Comparison of ENCODE assay signal across 15 mouse cellular contexts in genomic region chr4:41671500-41671899, GRCm38 (mm10). TPM values are rescaled to one million over a fixed set of nuclear protein-coding genes. Genes with fewer than 3 reads are reported as not detected.
DNase-seq lines count a peak whose midpoint lies in the region; ATAC-seq and TF ChIP-seq lines count a peak whose summit lies in the region.
"Had no signal": no experiment of that assay in that cellular context is flagged by ENCODE, and none has a peak within 500 bp of the region (broad histone marks: within the 10 kb centered on the region; RNA-seq: fewer than 3 reads in every experiment).

No protein-coding gene starts in this region.

- no peak overlapping the region for H3K4me3 ChIP-seq in hindbrain, embryonic 11.5 days (ENCODE audit: low read depth, low read length)
- H3K4me3 ChIP-seq in hindbrain, postnatal 0 days (ENCODE audit: low read length), result no peak overlapping the region
- H3K4me3 ChIP-seq in embryonic facial prominence, embryonic 10.5 days, result no peak overlapping the region
- no peak overlapping the region for H3K4me3 ChIP-seq in forebrain, embryonic 14.5 days (ENCODE audit: low read depth, low read length)
- no peak overlapping the region for H3K4me3 ChIP-seq in midbrain, embryonic 13.5 days (replicated peaks)
- H3K4me3 ChIP-seq in layer of hippocampus, adult 2 months, result no peak overlapping the region
- H3K4me3 ChIP-seq: left cerebral cortex, adult 2 months had no signal

- peaks cover 23% of the 10 kb centered on the region for H3K4me1 ChIP-seq in hindbrain, embryonic 11.5 days (replicated peaks; ENCODE audit: control insufficient read depth, insufficient read depth, low read length)
- H3K4me1 ChIP-seq in hindbrain, postnatal 0 days (ENCODE audit: insufficient read depth, low read length), result peaks cover 25% of the 10 kb centered on the region
- H3K4me1 ChIP-seq in embryonic facial prominence, embryonic 10.5 days, result peaks cover 57% of the 10 kb centered on the region
- peaks cover 44% of the 10 kb centered on the region for H3K4me1 ChIP-seq in forebrain, embryonic 14.5 days (ENCODE audit: control insufficient read depth, insufficient read depth, low read length)
- peaks cover 67% of the 10 kb centered on the region for H3K4me1 ChIP-seq in midbrain, embryonic 13.5 days (replicated peaks)

- H3K9me3 ChIP-seq in hindbrain, embryonic 11.5 days (ENCODE audit: control insufficient read depth, low read length), result no peaks in the 10 kb centered on the region
- H3K9me3 ChIP-seq in hindbrain, postnatal 0 days (ENCODE audit: low read length), result no peaks in the 10 kb centered on the region
- H3K9me3 ChIP-seq in embryonic facial prominence, embryonic 10.5 days, result no peaks in the 10 kb centered on the region
- H3K9me3 ChIP-seq in forebrain, embryonic 14.5 days (replicated peaks; ENCODE audit: control insufficient read depth, low read length), result no peaks in the 10 kb centered on the region
- no peaks in the 10 kb centered on the region for H3K9me3 ChIP-seq in midbrain, embryonic 13.5 days

- H3K36me3 ChIP-seq in hindbrain, embryonic 11.5 days (ENCODE audit: control insufficient read depth, insufficient read depth, low read length), result peaks cover 4% of the 10 kb centered on the region; the same call in 1 of the 2 replicates
- peaks cover 9% of the 10 kb centered on the region for H3K36me3 ChIP-seq in hindbrain, postnatal 0 days (ENCODE audit: insufficient read depth, low read length)
- peaks cover 43% of the 10 kb centered on the region for H3K36me3 ChIP-seq in embryonic facial prominence, embryonic 10.5 days (replicated peaks)
- H3K36me3 ChIP-seq in forebrain, embryonic 14.5 days (ENCODE audit: control insufficient read depth, insufficient read depth, low read length), result peaks cover 38% of the 10 kb centered on the region
- H3K36me3 ChIP-seq in midbrain, embryonic 13.5 days, result peaks cover 20% of the 10 kb centered on the region

- 52% methylated on average over 5 of the region's 5 CpGs for WGBS in hindbrain, embryonic 11.5 days
- WGBS in hindbrain, postnatal 0 days, result 42% methylated on average over 5 of the region's 5 CpGs
- 49% methylated on average over 5 of the region's 5 CpGs for WGBS in embryonic facial prominence, embryonic 10.5 days
- WGBS in forebrain, embryonic 14.5 days, result 10% methylated on average over 5 of the region's 5 CpGs
- 39% methylated on average over 5 of the region's 5 CpGs for WGBS in midbrain, embryonic 13.5 days

- no peak overlapping the region for H3K4me2 ChIP-seq in hindbrain, embryonic 11.5 days (replicated peaks; ENCODE audit: low read depth, low read length)
- no peak overlapping the region for H3K4me2 ChIP-seq in hindbrain, postnatal 0 days (ENCODE audit: low read depth, low read length)
- peak overlapping the region; percentile 29; the same call in 1 of the 2 replicates for H3K4me2 ChIP-seq in forebrain, embryonic 14.5 days (ENCODE audit: low read length)
- peak overlapping the region; percentile 26; the same call in 1 of the 2 replicates for H3K4me2 ChIP-seq in midbrain, embryonic 13.5 days (replicated peaks)

- no peak for ATAC-seq in hindbrain, embryonic 11.5 days (ENCODE audit: low FRiP score)
- no peak for ATAC-seq in hindbrain, postnatal 0 days
- ATAC-seq in forebrain, embryonic 14.5 days, result peak; percentile 29
- ATAC-seq in midbrain, embryonic 13.5 days, result no peak; the same call in none of the 2 replicates

- H3K27ac ChIP-seq in hindbrain, embryonic 11.5 days (ENCODE audit: low read depth, low read length), result peak overlapping the region; percentile 75; the same call in 1 of the 2 replicates
- H3K27ac ChIP-seq in hindbrain, postnatal 0 days, result no peak overlapping the region
- peak overlapping the region; percentile 72 for H3K27ac ChIP-seq in embryonic facial prominence, embryonic 10.5 days (replicated peaks)
- H3K27ac ChIP-seq in forebrain, embryonic 14.5 days (ENCODE audit: low read depth, low read length), result peak overlapping the region; percentile 78
- peak overlapping the region; percentile 86 for H3K27ac ChIP-seq in midbrain, embryonic 13.5 days
- H3K27ac ChIP-seq in layer of hippocampus, adult 2 months, result no peak overlapping the region; the same call in 1 of the 2 replicates
- H3K27ac ChIP-seq: left cerebral cortex, adult 2 months had no signal

- no peak for TF ChIP-seq CTCF in hindbrain, postnatal 0 days (IDR thresholded peaks at IDR 0.05; ENCODE audit: low read depth)
- no peak for TF ChIP-seq CTCF in layer of hippocampus, adult 2 months (conservative IDR thresholded peaks at IDR 0.05)

- DNase-seq in hindbrain, embryonic 11.5 days (ENCODE audit: low spot score), result no peak
- no peak for DNase-seq in hindbrain, postnatal 0 days (ENCODE audit: low spot score)
- no peak for DNase-seq in embryonic facial prominence, embryonic 10.5 days (ENCODE audit: low spot score)
- DNase-seq in forebrain, embryonic 14.5 days (ENCODE audit: low spot score), result no peak
- no peak for DNase-seq in adipocyte (ENCODE audit: low spot score)
- DNase-seq in layer of hippocampus, adult 2 months (ENCODE audit: low spot score in 2 of 2), result no peak
- DNase-seq: adrenal gland, postnatal 10 days; B cell, adult 2 months; cerebellum, postnatal 25 days; liver; lung, embryonic 14.5 days had no signal

- H3K27me3 ChIP-seq in hindbrain, embryonic 11.5 days (ENCODE audit: control insufficient read depth, insufficient read depth, low read length), result no peaks in the 10 kb centered on the region
- H3K27me3 ChIP-seq in hindbrain, postnatal 0 days (ENCODE audit: insufficient read depth, low read length), result no peaks in the 10 kb centered on the region
- peaks cover 73% of the 10 kb centered on the region for H3K27me3 ChIP-seq in embryonic facial prominence, embryonic 10.5 days (replicated peaks; ENCODE audit: low read depth, poor library complexity, severe bottlenecking)
- H3K27me3 ChIP-seq in forebrain, embryonic 14.5 days (replicated peaks; ENCODE audit: control insufficient read depth, insufficient read depth, low read length), result no peaks in the 10 kb centered on the region
- H3K27me3 ChIP-seq in midbrain, embryonic 13.5 days, result no peaks in the 10 kb centered on the region

- no peak overlapping the region for H3K9ac ChIP-seq in hindbrain, embryonic 11.5 days (ENCODE audit: low read depth, low read length)
- no peak overlapping the region for H3K9ac ChIP-seq in hindbrain, postnatal 0 days (replicated peaks; ENCODE audit: low read length)
- peak overlapping the region; percentile 41; the same call in 1 of the 2 replicates for H3K9ac ChIP-seq in forebrain, embryonic 14.5 days (ENCODE audit: low read length)
- 0 out of 2 replicates have a peak overlapping the region, but pooled peaks have one; percentile 53 for H3K9ac ChIP-seq in midbrain, embryonic 13.5 days (replicated peaks)
- H3K9ac ChIP-seq: lung, embryonic 14.5 days had no signal

RNA-seq across cellular contexts. Expression of gene Cntfr, which starts 25.4 kb away (rescaled TPM):
- 27.8 and 29.5 TPM in 2 replicates for polyA plus RNA-seq in hindbrain, embryonic 11.5 days (2014; fragmentation: Nextera tagmentation; extraction: Ambion mirVana)
- 59.3 and 61.9 TPM in 2 replicates for total RNA-seq in hindbrain, postnatal 0 days (2014; rRNA removed)
- 18.5 and 22.1 TPM in 2 replicates for polyA plus RNA-seq in hindbrain, postnatal 0 days (2015; fragmentation: Nextera tagmentation; extraction: Ambion mirVana)
- 8.6 and 11.1 TPM in 2 replicates for polyA plus RNA-seq in embryonic facial prominence, embryonic 10.5 days (2016; fragmentation: Nextera tagmentation; extraction: Ambion mirVana)
- polyA plus RNA-seq in forebrain, embryonic 14.5 days (2014; fragmentation: Nextera tagmentation; extraction: Ambion mirVana), result 12.6 and 12.7 TPM in 2 replicates
- polyA plus RNA-seq in midbrain, embryonic 13.5 days (2015; fragmentation: Nextera tagmentation; extraction: Ambion mirVana), result 27.6 and 32.7 TPM in 2 replicates
- 10 to 100 TPM; 96.5 to 98.8 TPM for total RNA-seq in layer of hippocampus, adult 2 months (2021)
- total RNA-seq: granulocyte monocyte progenitor cell, adult 5-6 weeks; megakaryocyte progenitor cell, adult 5-6 weeks had no signal

RNA-seq across cellular contexts. Expression of gene Il11ra1, which starts 28.3 kb away (rescaled TPM):
- polyA plus RNA-seq in hindbrain, embryonic 11.5 days (2014; fragmentation: Nextera tagmentation; extraction: Ambion mirVana), result 83.7 TPM in 2 replicates
- 24.4 and 41.9 TPM in 2 replicates for total RNA-seq in hindbrain, postnatal 0 days (2014; rRNA removed)
- 47.4 and 49.8 TPM in 2 replicates for polyA plus RNA-seq in hindbrain, postnatal 0 days (2015; fragmentation: Nextera tagmentation; extraction: Ambion mirVana)
- 146 and 188 TPM in 2 replicates for polyA plus RNA-seq in embryonic facial prominence, embryonic 10.5 days (2016; fragmentation: Nextera tagmentation; extraction: Ambion mirVana)
- polyA plus RNA-seq in forebrain, embryonic 14.5 days (2014; fragmentation: Nextera tagmentation; extraction: Ambion mirVana), result 23.9 and 24.3 TPM in 2 replicates
- 34.0 and 34.9 TPM in 2 replicates for polyA plus RNA-seq in midbrain, embryonic 13.5 days (2015; fragmentation: Nextera tagmentation; extraction: Ambion mirVana)
- 10 to 100 TPM; 39.1 to 43.3 TPM for total RNA-seq in layer of hippocampus, adult 2 months (2021)

RNA-seq across cellular contexts. Expression of gene Enho, which starts 31.4 kb away (rescaled TPM):
- 42.4 and 42.7 TPM in 2 replicates for polyA plus RNA-seq in hindbrain, embryonic 11.5 days (2014; fragmentation: Nextera tagmentation; extraction: Ambion mirVana)
- total RNA-seq in hindbrain, postnatal 0 days (2014; rRNA removed), result 179 and 205 TPM in 2 replicates
- 139 and 141 TPM in 2 replicates for polyA plus RNA-seq in hindbrain, postnatal 0 days (2015; fragmentation: Nextera tagmentation; extraction: Ambion mirVana)
- 19.3 and 19.8 TPM in 2 replicates for polyA plus RNA-seq in embryonic facial prominence, embryonic 10.5 days (2016; fragmentation: Nextera tagmentation; extraction: Ambion mirVana)
- polyA plus RNA-seq in forebrain, embryonic 14.5 days (2014; fragmentation: Nextera tagmentation; extraction: Ambion mirVana), result 64.7 and 73.9 TPM in 2 replicates
- polyA plus RNA-seq in midbrain, embryonic 13.5 days (2015; fragmentation: Nextera tagmentation; extraction: Ambion mirVana), result 81.6 and 92.1 TPM in 2 replicates
- 10 to 100 TPM; 59.7 to 62.0 TPM for total RNA-seq in layer of hippocampus, adult 2 months (2021)
- total RNA-seq: granulocyte monocyte progenitor cell, adult 5-6 weeks; megakaryocyte progenitor cell, adult 5-6 weeks had no signal

RNA-seq across cellular contexts. Expression of gene Rpp25l, which starts 41.8 kb away (rescaled TPM):
- polyA plus RNA-seq in hindbrain, embryonic 11.5 days (2014; fragmentation: Nextera tagmentation; extraction: Ambion mirVana), result 80.0 and 84.1 TPM in 2 replicates
- total RNA-seq in hindbrain, postnatal 0 days (2014; rRNA removed), result 35.0 and 42.2 TPM in 2 replicates
- polyA plus RNA-seq in hindbrain, postnatal 0 days (2015; fragmentation: Nextera tagmentation; extraction: Ambion mirVana), result 47.3 and 48.3 TPM in 2 replicates
- polyA plus RNA-seq in embryonic facial prominence, embryonic 10.5 days (2016; fragmentation: Nextera tagmentation; extraction: Ambion mirVana), result 91.2 and 91.9 TPM in 2 replicates
- 72.2 and 83.3 TPM in 2 replicates for polyA plus RNA-seq in forebrain, embryonic 14.5 days (2014; fragmentation: Nextera tagmentation; extraction: Ambion mirVana)
- polyA plus RNA-seq in midbrain, embryonic 13.5 days (2015; fragmentation: Nextera tagmentation; extraction: Ambion mirVana), result 63.9 and 67.4 TPM in 2 replicates
- 10 to 100 TPM; 29.4 to 31.0 TPM for total RNA-seq in layer of hippocampus, adult 2 months (2021)

RNA-seq across cellular contexts. Expression of gene Dctn3, which starts 51.5 kb away (rescaled TPM):
- polyA plus RNA-seq in hindbrain, embryonic 11.5 days (2014; fragmentation: Nextera tagmentation; extraction: Ambion mirVana), result 187 and 192 TPM in 2 replicates
- total RNA-seq in hindbrain, postnatal 0 days (2014; rRNA removed), result 145 and 147 TPM in 2 replicates
- polyA plus RNA-seq in hindbrain, postnatal 0 days (2015; fragmentation: Nextera tagmentation; extraction: Ambion mirVana), result 306 and 316 TPM in 2 replicates
- polyA plus RNA-seq in embryonic facial prominence, embryonic 10.5 days (2016; fragmentation: Nextera tagmentation; extraction: Ambion mirVana), result 133 and 140 TPM in 2 replicates
- 301 and 330 TPM in 2 replicates for polyA plus RNA-seq in forebrain, embryonic 14.5 days (2014; fragmentation: Nextera tagmentation; extraction: Ambion mirVana)
- 270 and 278 TPM in 2 replicates for polyA plus RNA-seq in midbrain, embryonic 13.5 days (2015; fragmentation: Nextera tagmentation; extraction: Ambion mirVana)
- 100 to 1,000 TPM; 136 to 153 TPM for total RNA-seq in layer of hippocampus, adult 2 months (2021)

Comparison
In these comparisons a context has a peak if more than half of its experiments do, and no peak if none do; other contexts are left out.
1. H3K27ac ChIP-seq: peak in hindbrain, embryonic 11.5 days (single experiment), embryonic facial prominence, embryonic 10.5 days (single experiment), forebrain, embryonic 14.5 days (single experiment) and midbrain, embryonic 13.5 days (single experiment); none in hindbrain, postnatal 0 days (single experiment) and layer of hippocampus, adult 2 months (single experiment).
2. H3K4me2 ChIP-seq: peak in forebrain, embryonic 14.5 days (single experiment) and midbrain, embryonic 13.5 days (single experiment); none in hindbrain, embryonic 11.5 days (single experiment) and hindbrain, postnatal 0 days (single experiment).
3. H3K9ac ChIP-seq: peak in forebrain, embryonic 14.5 days (single experiment) and midbrain, embryonic 13.5 days (single experiment); none in hindbrain, embryonic 11.5 days (single experiment) and hindbrain, postnatal 0 days (single experiment).